Mouse (Mus musculus): ENCODE measurements at regions not wholly inside any gene's neighbourhood (a gene's known extent, or its start where the extent isn't known, plus 50 kb on each side); places are given as distances from the start of the nearest gene placed in this dataset.
"Not testable (repeated sequence)": the region's sequence is repeated elsewhere in the genome, so short reads cannot be mapped to it uniquely, and the experiment has no call there.

GRCm38 (mm10) chr6:4149663-4150062 lies 62.9 kb upstream of the Bet1 start:
- no peaks in the 10 kb centered on the region for H3K27me3 ChIP-seq
- H3K36me3 ChIP-seq, result no peaks in the 10 kb centered on the region
- no peaks in the 10 kb centered on the region for H3K4me1 ChIP-seq
- ATAC-seq (replicated peaks), result no peak
- 77% methylated on average over 4 of the region's 4 CpGs for WGBS
- H3K27ac ChIP-seq (replicated peaks), result no peak overlapping the region
- no peak overlapping the region for H3K4me2 ChIP-seq (replicated peaks)
- H3K4me3 ChIP-seq, result no peak overlapping the region
- no peak overlapping the region for H3K9ac ChIP-seq (replicated peaks)
- no peaks in the 10 kb centered on the region for H3K9me3 ChIP-seq

GRCm38 (mm10) chr6:4158293-4158692 lies 71.5 kb upstream of the Bet1 start:
- Histone ChIP-seq H3K9me3 (no peaks in the 10 kb centered on the region), H3K9ac (replicated peaks) (no peak overlapping the region), H3K36me3 (no peaks in the 10 kb centered on the region), H3K4me1 (no peaks in the 10 kb centered on the region), H3K4me3 (no peak overlapping the region), H3K27me3 (no peaks in the 10 kb centered on the region), H3K4me2 (replicated peaks) (no peak overlapping the region), H3K27ac (replicated peaks) (no peak overlapping the region)
- WGBS, result 88% methylated on average over 2 of the region's 2 CpGs
- ATAC-seq (replicated peaks), result no peak

- H3K27me3 ChIP-seq, result no peaks in the 10 kb centered on the region
- H3K9ac ChIP-seq (replicated peaks), result no peak overlapping the region
- no peaks in the 10 kb centered on the region for H3K9me3 ChIP-seq
- no peak overlapping the region for H3K27ac ChIP-seq (replicated peaks)
- no peak overlapping the region for H3K4me2 ChIP-seq (replicated peaks)
- ATAC-seq (replicated peaks), result no peak
- no peaks in the 10 kb centered on the region for H3K4me1 ChIP-seq
- WGBS, result 69% methylated on average over 1 of the region's 1 CpGs
- no peak overlapping the region for H3K4me3 ChIP-seq
- no peaks in the 10 kb centered on the region for H3K36me3 ChIP-seq
These were observed 77.0 kb upstream of the Bet1 start for GRCm38 (mm10) chr6:4163733-4164132.

GRCm38 (mm10) chr6:4167112-4167511 lies 80.3 kb upstream of the Bet1 start:
- H3K4me1 ChIP-seq, result no peaks in the 10 kb centered on the region

GRCm38 (mm10) chr6:4167757-4168156 lies 81.0 kb upstream of the Bet1 start:
- Histone ChIP-seq H3K4me1 (no peaks in the 10 kb centered on the region), H3K27ac (replicated peaks) (no peak overlapping the region), H3K4me3 (no peak overlapping the region), H3K4me2 (replicated peaks) (no peak overlapping the region), H3K9me3 (no peaks in the 10 kb centered on the region), H3K9ac (replicated peaks) (no peak overlapping the region), H3K36me3 (no peaks in the 10 kb centered on the region), H3K27me3 (no peaks in the 10 kb centered on the region)
- ATAC-seq (replicated peaks), result no peak

More at GRCm38 (mm10) chr6:4167112-4167511, 80.3 kb upstream of the Bet1 start:
- Histone ChIP-seq H3K36me3 (no peaks in the 10 kb centered on the region), H3K9me3 (no peaks in the 10 kb centered on the region), H3K27me3 (no peaks in the 10 kb centered on the region), H3K4me3 (no peak overlapping the region), H3K27ac (replicated peaks) (0 out of 2 replicates have a peak overlapping the region, but pooled peaks have one; percentile 43), H3K9ac (replicated peaks) (no peak overlapping the region), H3K4me2 (replicated peaks) (no peak overlapping the region)
- peak; percentile 26; the same call in 1 of the 2 replicates for ATAC-seq (replicated peaks)
- WGBS, result 27% methylated on average over 4 of the region's 4 CpGs

- WGBS, result 38% methylated on average over 4 of the region's 4 CpGs
- Histone ChIP-seq H3K4me3 (no peak overlapping the region), H3K27ac (replicated peaks) (no peak overlapping the region), H3K4me2 (replicated peaks) (no peak overlapping the region), H3K4me1 (no peaks in the 10 kb centered on the region), H3K9ac (replicated peaks) (no peak overlapping the region), H3K9me3 (no peaks in the 10 kb centered on the region), H3K27me3 (no peaks in the 10 kb centered on the region), H3K36me3 (no peaks in the 10 kb centered on the region)
- no peak for ATAC-seq (replicated peaks)
These were observed 84.8 kb upstream of the Bet1 start for GRCm38 (mm10) chr6:4171561-4171960.

GRCm38 (mm10) chr6:4187683-4188082 lies 100.9 kb upstream of the Bet1 start:
- H3K4me1 ChIP-seq, result no peaks in the 10 kb centered on the region
- ATAC-seq (replicated peaks), result no peak
- WGBS, result 83% methylated on average over 4 of the region's 4 CpGs

GRCm38 (mm10) chr6:4190976-4191375 lies 104.2 kb upstream of the Bet1 start:
- 68% methylated on average over 5 of the region's 5 CpGs for WGBS

More at GRCm38 (mm10) chr6:4187683-4188082, 100.9 kb upstream of the Bet1 start:
- Histone ChIP-seq H3K9me3 (no peaks in the 10 kb centered on the region), H3K27me3 (no peaks in the 10 kb centered on the region), H3K4me3 (no peak overlapping the region), H3K36me3 (no peaks in the 10 kb centered on the region), H3K9ac (replicated peaks) (no peak overlapping the region), H3K4me2 (replicated peaks) (no peak overlapping the region), H3K27ac (replicated peaks) (no peak overlapping the region)

GRCm38 (mm10) chr6:4193286-4193685 lies 106.5 kb upstream of the Bet1 start:
- Histone ChIP-seq H3K4me3 (no peak overlapping the region), H3K4me1 (no peaks in the 10 kb centered on the region), H3K9ac (replicated peaks) (no peak overlapping the region), H3K27me3 (no peaks in the 10 kb centered on the region), H3K27ac (replicated peaks) (no peak overlapping the region), H3K36me3 (no peaks in the 10 kb centered on the region), H3K9me3 (no peaks in the 10 kb centered on the region), H3K4me2 (replicated peaks) (no peak overlapping the region)
- WGBS, result 67% methylated on average over 5 of the region's 5 CpGs
- ATAC-seq (replicated peaks), result no peak

More at GRCm38 (mm10) chr6:4190976-4191375, 104.2 kb upstream of the Bet1 start:
- not testable (repeated sequence) for H3K4me2 ChIP-seq (replicated peaks); H3K27ac ChIP-seq (replicated peaks); H3K27me3 ChIP-seq; H3K9me3 ChIP-seq; H3K36me3 ChIP-seq; H3K9ac ChIP-seq (replicated peaks); ATAC-seq (replicated peaks); H3K4me3 ChIP-seq; H3K4me1 ChIP-seq

- Histone ChIP-seq H3K4me1 (0 out of 2 replicates have a peak, but pooled peaks cover 3% of the 10 kb centered on the region), H3K4me3 (no peak overlapping the region), H3K9ac (replicated peaks) (no peak overlapping the region), H3K4me2 (replicated peaks) (no peak overlapping the region), H3K27ac (replicated peaks) (no peak overlapping the region), H3K27me3 (no peaks in the 10 kb centered on the region), H3K36me3 (no peaks in the 10 kb centered on the region), H3K9me3 (no peaks in the 10 kb centered on the region)
- WGBS, result 50% methylated on average over 2 of the region's 2 CpGs
- ATAC-seq (replicated peaks), result 0 out of 2 replicates have a peak, but pooled peaks have one; percentile 55
These were observed 114.4 kb upstream of the Bet1 start for GRCm38 (mm10) chr6:4201176-4201575.

GRCm38 (mm10) chr6:4205681-4206080 lies 118.9 kb upstream of the Bet1 start:
- no peak overlapping the region for H3K27ac ChIP-seq (replicated peaks)
- 0 out of 2 replicates have a peak, but pooled peaks cover 3% of the 10 kb centered on the region for H3K4me1 ChIP-seq
- H3K4me2 ChIP-seq (replicated peaks), result no peak overlapping the region
- H3K4me3 ChIP-seq, result no peak overlapping the region
- 86% methylated on average over 5 of the region's 5 CpGs for WGBS
- no peaks in the 10 kb centered on the region for H3K9me3 ChIP-seq
- no peak overlapping the region for H3K9ac ChIP-seq (replicated peaks)
- no peaks in the 10 kb centered on the region for H3K27me3 ChIP-seq
- no peaks in the 10 kb centered on the region for H3K36me3 ChIP-seq
- no peak for ATAC-seq (replicated peaks)

- no peaks in the 10 kb centered on the region for H3K36me3 ChIP-seq
- H3K27me3 ChIP-seq, result no peaks in the 10 kb centered on the region
- 12% methylated on average over 9 of the region's 9 CpGs for WGBS
- H3K9ac ChIP-seq (replicated peaks), result no peak overlapping the region
- 0 out of 2 replicates have a peak, but pooled peaks cover 2% of the 10 kb centered on the region for H3K4me1 ChIP-seq
- no peaks in the 10 kb centered on the region for H3K9me3 ChIP-seq
- peak; percentile 90 for ATAC-seq (replicated peaks)
- peak overlapping the region; percentile 5; the same call in 1 of the 2 replicates for H3K4me2 ChIP-seq (replicated peaks)
- H3K27ac ChIP-seq (replicated peaks), result peak overlapping the region; percentile 23; the same call in 1 of the 2 replicates
- no peak overlapping the region for H3K4me3 ChIP-seq
These were observed 158.7 kb upstream of the Bet1 start for GRCm38 (mm10) chr6:4245265-4246112.

Data from forebrain, embryonic 15.5 days (tissue).